Mouse (Mus musculus) cortical plate, adult 2 months (tissue): ENCODE results near the gene Cybc1. TPM values are rescaled to one million over a fixed set of nuclear protein-coding genes. Genes with fewer than 3 reads are reported as not detected.

Source experiments
- H3K27ac ChIP-seq: fragments of 200-500 bp; 2 replicates; pipeline ENCODE4 v1.5.1; 2012; ENCODE audit warnings: low read length, control low read depth, inconsistent platforms; ENCODE audit not compliant: insufficient read depth
- H3K4me1 ChIP-seq: fragments of 200-500 bp; 2 replicates; pipeline ENCODE4 v1.6.1; 2011; ENCODE audit warnings: low read length; ENCODE audit not compliant: control insufficient read depth, insufficient read depth
- H3K4me3 ChIP-seq: fragments of 200-500 bp; 2 replicates; pipeline ENCODE4 v1.5.1; 2011; ENCODE audit warnings: mild to moderate bottlenecking, low read length, control low read depth; ENCODE audit not compliant: insufficient read depth
- CTCF ChIP-seq: fragments of 200-500 bp; IDR thresholded peaks from 2 replicates; pipeline ENCODE4 v1.5.1; 2011; ENCODE audit warnings: mild to moderate bottlenecking, control low read depth, low read length; ENCODE audit not compliant: insufficient read depth; ENCODE audit errors: extremely low read depth
- POLR2A ChIP-seq: fragments of 200-500 bp; IDR thresholded peaks from 2 replicates; pipeline ENCODE4 v1.6.1; 2011; ENCODE audit warnings: mild to moderate bottlenecking, low read length, control low read depth; ENCODE audit not compliant: insufficient read depth; ENCODE audit errors: extremely low read depth
- polyA plus RNA-seq: library from polyadenylated mRNA; depleted of rRNA; stranded (reverse); fragments of >200 nt; gene quantifications from 2 replicates; pipeline ENCODE4 v1.2.3, GENCODE M21; 2012; rRNA removed

Gene Cybc1
- polyA plus RNA-seq, 1 experiment = 25.9 TPM

DNA sequence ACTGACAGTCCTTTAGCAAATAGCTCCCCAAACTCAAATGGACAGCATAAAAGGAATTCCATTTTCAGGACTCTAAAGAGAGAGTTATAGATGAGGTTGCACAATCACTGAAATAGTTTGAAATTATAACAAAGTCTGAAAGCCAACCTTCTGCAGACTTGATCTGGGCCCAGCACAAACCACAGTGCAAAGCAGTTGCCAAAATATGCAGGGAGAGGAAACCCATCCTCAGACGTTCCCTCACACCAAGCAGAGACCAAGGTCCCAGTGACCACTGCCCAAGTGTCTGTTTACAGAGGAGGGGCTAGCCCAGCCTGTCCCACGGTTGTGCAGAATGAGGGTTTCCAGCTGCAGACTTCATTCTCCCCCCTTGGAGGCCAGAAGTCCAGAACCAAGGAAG is 30.5 kb downstream of the Cybc1 start:
- no peak overlapping the region for H3K4me3 ChIP-seq
- no peak overlapping the region for H3K27ac ChIP-seq
- 0 out of 2 replicates have a peak, but pooled peaks cover under 1% of the 10 kb centered on the region for H3K4me1 ChIP-seq
- no peak for TF ChIP-seq POLR2A
- no peak for TF ChIP-seq CTCF

DNA sequence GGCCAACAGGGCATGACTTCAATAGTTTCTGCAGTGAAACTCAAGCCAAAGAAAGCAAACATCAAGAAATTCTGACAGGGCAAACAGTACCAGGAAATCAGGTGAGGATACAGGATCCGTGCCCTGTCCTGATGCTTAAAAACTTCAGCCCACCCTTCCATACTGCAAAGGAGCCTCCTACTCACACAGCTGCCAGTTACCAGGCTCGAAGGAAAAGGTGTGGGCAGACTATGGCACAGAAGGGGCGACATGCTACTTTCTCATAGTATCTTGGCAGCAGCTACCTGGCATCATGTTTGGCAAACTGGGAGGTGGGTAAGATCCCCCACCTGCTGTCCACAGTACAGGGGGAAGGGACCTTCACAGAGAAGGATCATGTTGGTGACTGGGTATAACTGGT is 35.7 kb downstream of the Cybc1 start:
- Histone ChIP-seq H3K4me3 (no peak overlapping the region), H3K4me1 (0 out of 2 replicates have a peak, but pooled peaks cover 4% of the 10 kb centered on the region), H3K27ac (no peak overlapping the region)
- TF ChIP-seq CTCF (no peak), POLR2A (no peak)

GRCm38 (mm10) chr11:121192742-121193141 is 36.4 kb downstream of the Cybc1 start:
- H3K4me1 ChIP-seq = 0 out of 2 replicates have a peak, but pooled peaks cover 4% of the 10 kb centered on the region
- no peak for TF ChIP-seq POLR2A
- TF ChIP-seq CTCF = no peak
- H3K4me3 ChIP-seq = no peak overlapping the region
- no peak overlapping the region for H3K27ac ChIP-seq

DNA sequence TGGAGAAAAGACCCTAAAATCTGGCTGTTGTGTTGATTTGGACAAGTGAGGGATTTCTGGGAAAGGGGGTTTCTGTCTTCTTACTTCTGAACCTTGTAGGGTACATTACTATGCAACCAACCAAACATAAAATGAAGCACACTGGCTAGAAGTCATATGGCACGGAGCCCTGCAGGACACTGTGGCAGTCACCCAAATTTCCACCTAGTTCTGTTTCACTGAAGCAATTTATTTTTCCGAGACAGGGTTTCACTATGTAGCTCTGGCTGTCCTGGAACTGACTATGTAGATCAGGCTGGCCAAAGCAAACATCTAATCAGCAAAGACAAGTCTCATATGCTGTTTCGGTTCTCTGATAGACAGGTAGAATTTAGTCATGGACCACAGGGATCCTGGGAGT is 39.4 kb downstream of the Cybc1 start:
- no peak overlapping the region for H3K4me3 ChIP-seq
- 0 out of 2 replicates have a peak, but pooled peaks cover 4% of the 10 kb centered on the region for H3K4me1 ChIP-seq
- no peak overlapping the region for H3K27ac ChIP-seq
- TF ChIP-seq POLR2A (no peak), CTCF (no peak)

DNA sequence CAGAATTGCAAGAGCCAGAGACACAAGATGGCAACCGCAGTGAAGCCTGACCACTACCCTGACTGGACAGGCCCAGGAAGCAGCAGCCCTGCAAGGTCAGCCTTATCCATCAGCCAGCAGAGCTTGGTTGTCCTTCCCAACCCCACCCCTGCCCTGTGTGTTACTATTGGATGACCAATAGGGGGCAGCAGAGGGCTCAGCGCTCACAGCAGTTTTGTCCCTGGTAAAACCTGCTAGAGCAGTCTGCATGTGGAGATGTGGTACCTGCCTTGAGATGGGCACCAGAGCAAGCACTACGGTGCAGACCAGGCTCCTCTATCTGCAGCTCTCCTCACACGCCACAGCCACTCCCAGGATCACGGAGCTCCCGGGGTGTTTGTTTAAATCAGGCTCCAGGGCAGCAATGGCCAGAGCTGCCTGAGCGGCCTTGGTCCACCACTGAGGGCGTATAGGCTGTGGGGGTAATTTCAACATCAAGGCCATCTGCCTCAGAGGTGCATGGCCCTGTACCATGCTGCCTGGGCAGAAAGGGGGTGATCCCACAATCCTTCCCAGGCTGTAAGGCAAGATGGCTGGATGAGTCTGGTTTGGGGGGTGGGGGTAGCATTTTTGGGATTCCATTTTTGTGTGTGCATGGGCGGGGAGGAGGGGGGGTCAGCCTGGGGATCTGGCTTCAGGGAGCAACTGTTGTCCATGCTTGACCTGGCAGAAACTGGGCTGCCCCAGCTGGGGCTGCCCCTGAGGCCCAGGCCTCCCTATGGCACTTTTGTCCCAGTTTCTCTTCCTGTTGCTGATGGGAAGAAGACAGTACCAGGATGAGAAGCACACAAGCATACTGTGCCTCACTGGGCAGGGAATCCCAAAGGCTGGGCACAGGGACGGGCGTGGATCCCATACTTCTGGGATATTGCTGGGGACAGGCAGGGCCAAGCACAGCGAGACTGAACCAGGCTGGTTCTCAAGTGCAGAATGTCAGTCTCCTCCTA is 52.5 kb downstream of the Cybc1 start:
- no peak for TF ChIP-seq POLR2A
- TF ChIP-seq CTCF = peak; percentile 84
- Histone ChIP-seq H3K27ac (no peak overlapping the region), H3K4me1 (no peaks in the 10 kb centered on the region), H3K4me3 (no peak overlapping the region)

- Histone ChIP-seq H3K4me1 (no peaks in the 10 kb centered on the region), H3K27ac (no peak overlapping the region), H3K4me3 (no peak overlapping the region)
- TF ChIP-seq POLR2A = no peak
- TF ChIP-seq CTCF = no peak
Measured at GRCm38 (mm10) chr11:121174234-121174633, 54.9 kb downstream of the Cybc1 start.

GRCm38 (mm10) chr11:121173203-121173602 is 55.9 kb downstream of the Cybc1 start:
- Histone ChIP-seq H3K4me1 (no peaks in the 10 kb centered on the region), H3K27ac (no peak overlapping the region), H3K4me3 (no peak overlapping the region)
- TF ChIP-seq POLR2A (no peak), CTCF (no peak)

Other genes starting within 250 kb of the Cybc1 start
- 108 and 110 TPM in 2 replicates for gene Csnk1d, start 238.0 kb downstream of the Cybc1 start, polyA plus RNA-seq
- gene Cd7, start 189.9 kb downstream of the Cybc1 start, polyA plus RNA-seq = 3.4 and 3.8 TPM in 2 replicates
- not detected in 2 replicates for gene Sectm1b, start 165.8 kb downstream of the Cybc1 start, polyA plus RNA-seq
- not detected in 2 replicates for gene Sectm1a, start 148.1 kb downstream of the Cybc1 start, polyA plus RNA-seq
- gene Tex19.2, start 110.6 kb downstream of the Cybc1 start, polyA plus RNA-seq = not detected in 2 replicates
- not detected in 2 replicates for gene Tex19.1, start 83.2 kb downstream of the Cybc1 start, polyA plus RNA-seq
- 0.17 and 0.19 TPM in 2 replicates for gene Uts2r, start 69.1 kb downstream of the Cybc1 start, polyA plus RNA-seq
- gene Hexdc, start 24.9 kb downstream of the Cybc1 start, polyA plus RNA-seq = 69.9 and 70.0 TPM in 2 replicates
- gene Ogfod3, start 24.6 kb downstream of the Cybc1 start, polyA plus RNA-seq = 6.2 and 7.8 TPM in 2 replicates
- 43.1 and 43.3 TPM in 2 replicates for gene Narf, start 7.9 kb upstream of the Cybc1 start, polyA plus RNA-seq
- 51.7 and 53.3 TPM in 2 replicates for gene Foxk2, start 30.7 kb upstream of the Cybc1 start, polyA plus RNA-seq
- 75.7 and 85.8 TPM in 2 replicates for gene Wdr45b, start 125.1 kb upstream of the Cybc1 start, polyA plus RNA-seq
- 31.1 and 33.7 TPM in 2 replicates for gene Rab40b, start 158.9 kb upstream of the Cybc1 start, polyA plus RNA-seq
- gene Fn3krp, start 192.1 kb upstream of the Cybc1 start, polyA plus RNA-seq = 38.1 and 41.0 TPM in 2 replicates
- 47.9 and 50.4 TPM in 2 replicates for gene Fn3k, start 205.6 kb upstream of the Cybc1 start, polyA plus RNA-seq
- gene Tbcd, start 222.6 kb upstream of the Cybc1 start, polyA plus RNA-seq = 53.8 and 64.2 TPM in 2 replicates